Mouse (Mus musculus): Measurements from ENCODE around the gene Mrps18a.

DNA sequence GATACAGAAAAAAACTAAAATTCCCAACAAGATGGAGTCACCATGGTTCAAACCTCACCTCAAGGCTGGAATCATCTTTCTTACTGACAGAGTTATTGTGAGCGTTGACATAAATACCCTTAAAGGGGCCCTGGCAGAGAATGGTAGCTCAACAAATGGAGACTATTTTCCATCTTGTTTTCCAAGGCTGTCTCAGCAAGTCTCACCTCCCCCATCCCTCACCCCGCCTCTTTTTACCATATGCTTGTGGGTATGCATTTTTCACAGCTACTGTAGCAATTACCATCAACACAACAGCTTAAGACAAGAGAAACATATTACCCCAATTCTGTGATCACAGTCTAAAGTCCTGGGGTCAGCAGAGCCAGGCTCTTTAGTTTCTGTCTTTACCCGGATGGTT lies 27.4 kb upstream of the Mrps18a start:
- TF ChIP-seq POLR2A (IDR thresholded peaks at IDR 0.05; ENCODE audit: low read depth, low read length) (no peak), EP300 (IDR thresholded peaks at IDR 0.05; ENCODE audit: low read length) (no peak)

Measured in CH12.LX (cell line).